Mouse (Mus musculus) megakaryocyte-erythroid progenitor cell, adult 5 weeks (primary cell): ENCODE data around the gene Tmem108. TPM values are rescaled to one million over a fixed set of nuclear protein-coding genes. Genes with fewer than 3 reads are reported as not detected.

Experiments used
- polyA plus RNA-seq: library from polyadenylated mRNA; stranded (reverse); fragments of >175 nt; gene quantifications from 2 replicates; pipeline ENCODE4 v1.2.3, GENCODE M21; 2012

Tmem108 gene
- polyA plus RNA-seq, result 0.86 and 2.2 TPM in 2 replicates

DNA sequence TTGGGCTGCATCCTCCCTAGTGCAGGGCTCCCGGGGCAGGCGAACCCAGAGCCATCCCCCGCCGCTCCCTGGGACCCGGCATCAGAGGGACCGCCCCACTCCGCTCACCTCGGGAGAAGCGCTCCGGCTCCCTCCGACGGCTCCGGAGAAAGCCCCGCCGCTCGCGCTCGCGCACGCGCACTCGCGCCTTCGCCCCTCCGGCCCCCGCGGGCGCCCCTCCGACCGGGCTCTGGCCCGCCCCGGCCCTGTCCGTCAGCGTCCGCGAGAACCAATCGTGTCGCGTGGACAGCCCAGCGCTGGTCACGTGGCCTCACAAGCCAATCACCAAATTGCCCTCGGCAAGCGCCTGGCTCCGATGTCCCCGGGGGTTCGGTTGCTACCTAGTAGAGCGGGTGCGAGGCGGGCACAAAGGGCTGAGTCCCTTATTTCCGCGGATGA is at the start of gene Tmem108:
Tmem108 (minus strand) TSS at position 191 of the 438 bp plus-strand sequence.

GRCm38 (mm10) chr9:103480044-103480576 is 281.5 kb downstream of the Tmem108 start, which contains the start of gene Bfsp2:
Gene Bfsp2 (minus strand): TSS chr9:103480420.

Other genes with a start within 250 kb of the Tmem108 start
- 0.96 and 1.2 TPM in 2 replicates for gene Nphp3, start 240.7 kb upstream of the Tmem108 start, polyA plus RNA-seq